Mouse (Mus musculus) thymus, adult 2 months (tissue): ENCODE results near the gene Clec3a.

ENCODE experiments used
- CTCF ChIP-seq: fragments of 200-500 bp; IDR thresholded peaks from 2 replicates; pipeline ENCODE4 v1.5.1; 2012; ENCODE audit warnings: mild to moderate bottlenecking, control low read depth, low read length, moderate library complexity, borderline replicate concordance; ENCODE audit not compliant: control insufficient read depth, poor library complexity, insufficient read depth; ENCODE audit errors: extremely low read depth
- POLR2A ChIP-seq: fragments of 200-500 bp; IDR thresholded peaks from 2 replicates; pipeline ENCODE4 v1.6.1; 2012; ENCODE audit warnings: mild to moderate bottlenecking, low read length, control low read depth, moderate library complexity; ENCODE audit not compliant: control insufficient read depth, poor library complexity, insufficient read depth; ENCODE audit errors: extremely low read depth

DNA sequence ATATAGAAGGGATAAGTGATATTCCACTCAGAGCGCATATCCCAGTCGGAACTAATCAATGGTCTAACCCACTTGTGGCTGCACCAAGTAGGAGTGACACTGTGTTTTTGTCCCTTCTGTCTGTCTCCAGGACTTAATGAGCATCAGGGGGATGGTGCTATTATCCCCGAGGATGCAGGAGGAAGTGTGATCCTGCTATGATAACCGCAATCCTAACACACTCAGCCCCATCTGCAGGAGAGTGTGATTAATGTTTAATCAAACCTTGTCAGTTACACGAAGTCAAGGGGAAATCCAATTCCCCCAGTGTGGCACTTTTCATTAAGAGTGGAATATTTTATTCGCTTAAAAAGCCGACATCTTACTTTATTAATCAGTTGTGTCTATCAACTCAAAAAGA is 16.2 kb upstream of the Clec3a start:
- TF ChIP-seq POLR2A (no peak), CTCF (no peak)
